Mouse (Mus musculus) gastrocnemius, postnatal 14 days (tissue): ENCODE results near the gene Tmed10. TPM values are rescaled to one million over a fixed set of nuclear protein-coding genes. Genes with fewer than 3 reads are reported as not detected.
A peak's percentile ranks its signal among the peaks of the same experiment; 100 is the strongest.

Experiments
- DNase-seq: peaks from one replicate; pipeline ENCODE4 v3.0.0; 2021; ENCODE audit warnings: mixed read lengths
- intact Hi-C: fragments of 180-260 bp; cut with DNase I; formaldehyde crosslinking; loops from one replicate; pipeline ENCODE4 v1.15.1; 2025; ENCODE audit warnings: low total_unique reads
- total RNA-seq, 2 experiments: library from RNA; stranded (reverse); gene quantifications; 2 replicates each; pipeline ENCODE4 v1.2.3; 2021

Gene Tmed10
- total RNA-seq, 2 experiments from 2014 or later = 130 to 135 TPM

DNA sequence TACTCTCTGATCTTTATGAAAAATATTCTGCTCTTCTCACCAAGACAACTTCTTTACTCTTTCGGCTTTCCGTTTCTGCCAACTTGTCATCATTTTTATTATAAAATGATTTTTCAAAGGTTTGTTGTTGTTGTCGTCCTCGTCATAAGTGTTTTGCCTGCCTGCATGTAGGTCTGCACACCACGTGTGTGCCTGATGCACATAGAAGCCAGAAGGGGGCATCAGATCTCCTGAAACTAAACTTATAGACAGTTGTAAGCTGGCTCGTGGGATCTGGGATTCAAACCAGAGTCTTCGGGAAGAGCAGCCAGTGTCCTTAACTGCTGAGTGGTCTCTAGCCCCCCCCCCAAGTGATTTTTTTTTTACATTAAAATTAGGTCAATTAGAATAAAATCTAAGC, 6.3 kb upstream of the Tmed10 start:
- intact Hi-C loops = no loop called here
- DNase-seq = no peak

DNA sequence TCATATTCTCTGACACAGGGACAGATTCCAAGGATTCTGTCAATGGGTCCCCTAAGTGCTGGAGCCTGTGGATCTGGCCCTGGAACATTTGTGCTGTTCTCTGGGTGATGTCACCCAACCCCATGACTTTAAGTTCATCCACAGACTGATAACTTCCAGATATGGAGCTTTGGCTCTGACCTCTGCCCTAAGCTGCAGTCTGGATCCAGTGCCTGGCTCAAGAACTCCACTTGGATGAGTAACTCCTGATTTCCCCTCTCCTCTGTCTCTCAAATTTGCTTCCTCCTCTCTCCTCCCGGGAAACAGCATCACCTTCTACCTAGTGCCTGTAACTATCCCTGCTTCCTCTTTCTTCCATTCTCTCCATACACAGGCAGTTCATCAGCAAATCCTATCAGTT, 5.7 kb upstream of the Tmed10 start:
- intact Hi-C loops = no loop called here
- DNase-seq = no peak

DNA sequence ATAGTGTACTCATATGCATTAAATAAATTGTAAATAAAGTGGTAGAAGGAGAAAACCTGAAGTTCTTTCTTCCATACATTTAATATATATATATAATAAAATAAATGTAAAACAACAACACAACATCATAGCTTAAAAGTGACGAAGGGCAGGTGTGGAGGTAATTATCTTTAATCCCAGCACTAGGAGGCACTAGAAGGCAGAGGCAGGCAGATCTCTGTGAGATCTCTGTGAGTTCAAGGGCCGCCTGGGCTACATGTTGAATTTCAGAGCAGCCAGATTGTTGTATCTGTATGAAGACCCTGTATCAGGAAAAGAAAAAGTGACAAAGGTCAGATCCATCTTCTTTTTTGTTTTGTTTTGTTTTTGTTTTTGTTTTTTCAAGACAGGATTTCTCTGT, 3.6 kb upstream of the Tmed10 start:
- intact Hi-C loops = no loop called here

DNA sequence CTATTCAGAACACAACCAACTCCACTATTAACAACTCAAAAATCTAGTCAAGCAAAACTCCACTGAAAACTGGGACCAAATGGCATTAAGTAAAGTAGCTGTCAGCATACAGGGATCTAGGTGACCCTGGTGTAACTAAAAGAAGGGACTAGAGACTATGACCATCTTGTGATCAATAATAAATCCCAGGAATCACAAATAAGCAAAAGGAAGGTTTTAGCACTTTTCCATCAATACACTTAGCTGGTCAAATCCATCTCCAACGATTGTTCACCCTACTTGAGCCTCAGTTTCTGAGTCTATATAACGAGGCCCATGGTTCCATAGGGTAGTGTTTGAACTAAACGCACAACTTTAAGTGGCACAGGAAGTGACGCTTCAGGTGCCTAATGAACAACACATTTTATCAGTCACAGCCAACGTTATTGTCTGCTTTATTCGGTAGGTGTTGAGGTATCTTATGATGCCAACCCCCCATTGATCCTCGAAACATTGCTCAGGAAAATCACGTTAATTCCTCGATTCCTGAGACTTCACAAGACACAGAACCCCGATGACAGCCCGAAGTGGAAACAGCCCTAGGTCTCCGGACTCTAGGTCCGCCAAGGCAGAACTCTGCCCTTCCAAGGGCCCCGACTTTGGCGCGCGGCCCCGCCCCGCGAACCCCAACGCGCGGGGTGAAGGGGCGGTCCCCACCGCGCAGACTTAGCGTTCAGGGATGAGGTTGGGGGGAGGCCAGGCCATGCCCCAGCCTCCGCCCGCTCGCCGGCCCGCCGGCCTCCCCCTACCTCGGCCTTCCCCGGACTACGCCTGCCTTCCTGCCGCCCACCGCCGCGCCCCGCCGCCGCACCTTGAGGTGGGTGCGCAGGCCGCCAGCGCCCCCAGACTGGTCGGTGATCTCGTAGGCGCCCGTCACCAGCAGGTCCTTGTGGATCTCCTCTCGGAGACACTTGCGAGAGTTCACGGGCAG, 771 bp downstream of the Tmed10 start:
- intact Hi-C loops = no loop called here
- peak; percentile 82 for DNase-seq

More for the DNA sequence above, 3.6 kb upstream of the Tmed10 start:
- no peak for DNase-seq

- intact Hi-C loops = no loop called here
- no peak for DNase-seq
Observed at GRCm38 (mm10) chr12:85372068-85372665, 2.5 kb downstream of the Tmed10 start.

- intact Hi-C loops = no loop called here
- no peak for DNase-seq
Observed at GRCm38 (mm10) chr12:85368441-85369063, 6.1 kb downstream of the Tmed10 start.

DNA sequence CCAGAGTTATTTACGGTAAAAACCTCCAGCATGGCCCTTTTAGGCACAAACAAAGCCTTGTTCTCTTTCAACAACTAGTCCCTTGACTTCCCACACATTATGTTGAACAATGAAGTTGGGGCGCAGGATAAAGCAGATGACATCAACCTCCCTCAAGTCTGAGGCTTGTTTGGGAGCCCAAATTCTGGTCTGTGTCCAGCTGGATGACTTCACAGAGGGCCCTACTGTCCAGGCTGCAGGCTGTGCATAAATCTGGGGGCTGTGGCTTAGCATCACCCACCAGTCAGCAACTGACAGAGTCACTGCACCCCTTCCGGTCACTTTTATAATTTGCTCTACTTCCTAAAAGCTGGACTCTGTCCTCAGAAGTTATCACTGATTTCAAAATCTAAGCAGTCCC, 8.4 kb downstream of the Tmed10 start:
- intact Hi-C loops = no loop called here
- DNase-seq = peak; percentile 37

- intact Hi-C loops = no loop called here
- DNase-seq = no peak
Observed at GRCm38 (mm10) chr12:85362510-85362909, 12.1 kb downstream of the Tmed10 start.

DNA sequence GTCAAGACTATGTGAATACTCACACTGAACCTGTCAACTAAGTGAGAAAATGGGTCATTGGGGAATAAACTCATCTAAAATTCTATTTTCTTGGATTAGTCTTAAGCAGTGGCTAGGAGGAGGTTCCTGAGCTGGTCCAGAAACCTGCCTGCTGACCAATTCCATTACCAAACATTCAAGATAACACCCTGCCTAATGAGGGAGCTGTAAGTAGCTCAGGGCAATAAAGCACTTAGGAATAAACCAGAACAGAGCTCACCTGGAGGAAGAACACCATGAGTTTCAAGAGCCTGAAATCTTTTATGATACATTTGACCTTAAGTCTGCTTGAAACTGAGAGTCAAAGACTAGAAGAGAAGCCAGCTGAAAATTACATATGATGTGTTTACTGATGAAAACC, 13.1 kb downstream of the Tmed10 start:
- no peak for DNase-seq
- intact Hi-C loops = no loop called here

DNA sequence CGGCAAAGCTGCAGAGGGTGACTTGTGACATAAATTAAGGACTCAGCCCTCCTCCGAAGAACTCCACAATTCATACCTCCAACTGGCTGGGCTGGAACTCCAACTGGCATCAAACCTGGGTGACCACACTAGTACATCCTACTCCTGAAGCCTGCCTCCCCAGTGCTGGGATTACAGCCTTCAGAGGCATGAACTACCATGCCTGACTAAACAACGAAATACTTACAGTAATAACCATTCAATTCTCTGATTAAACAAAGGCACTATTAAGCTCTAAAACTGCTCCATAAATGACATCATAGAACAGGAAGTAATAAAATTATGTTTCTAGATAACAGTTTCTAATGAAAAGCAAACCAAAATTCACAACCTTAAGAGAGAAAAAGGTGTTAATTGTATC, 13.5 kb downstream of the Tmed10 start:
- no peak for DNase-seq
- intact Hi-C loops = no loop called here

GRCm38 (mm10) chr12:85354061-85354460, 20.6 kb downstream of the Tmed10 start:
- no peak for DNase-seq
- intact Hi-C loops = no loop called here

DNA sequence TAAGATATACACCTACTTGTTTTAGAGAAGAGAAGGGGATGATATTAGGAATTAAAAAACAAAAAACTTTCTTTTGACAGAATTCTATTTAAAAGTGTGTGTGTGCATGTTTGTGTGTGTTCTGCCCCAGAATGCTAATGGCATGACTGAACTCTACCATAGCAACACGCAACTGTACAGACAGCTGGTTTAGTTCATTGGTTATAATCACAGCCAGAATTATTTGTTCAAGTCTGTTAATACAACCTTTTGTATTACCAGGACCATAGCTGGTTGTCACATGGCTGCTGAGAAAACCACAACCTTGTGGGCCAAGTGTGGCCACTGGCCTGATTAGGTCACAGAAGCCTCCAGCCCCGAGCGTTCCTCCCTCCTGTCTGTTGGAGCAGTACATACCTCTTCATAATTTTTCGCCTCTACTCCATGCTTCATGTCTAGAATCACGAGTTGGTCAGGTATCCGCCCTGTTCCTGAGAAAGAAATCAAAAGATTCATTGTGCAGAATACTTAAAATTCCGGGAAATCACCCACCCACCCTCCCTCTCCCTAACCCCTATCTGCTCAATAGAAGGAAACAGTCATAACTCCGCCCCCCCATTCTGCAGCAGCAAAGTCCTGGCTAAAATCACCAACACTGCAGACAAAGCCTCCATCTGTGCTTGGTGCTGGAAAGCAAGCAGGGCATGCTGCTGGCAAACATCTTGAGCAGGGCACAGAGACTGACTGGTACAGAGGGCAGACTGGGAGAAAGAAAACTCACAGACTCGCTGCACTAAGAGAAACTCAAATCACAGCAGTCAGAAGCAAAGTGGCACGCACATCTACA, 24.0 kb downstream of the Tmed10 start:
- intact Hi-C loops = no loop called here
- DNase-seq = no peak

DNA sequence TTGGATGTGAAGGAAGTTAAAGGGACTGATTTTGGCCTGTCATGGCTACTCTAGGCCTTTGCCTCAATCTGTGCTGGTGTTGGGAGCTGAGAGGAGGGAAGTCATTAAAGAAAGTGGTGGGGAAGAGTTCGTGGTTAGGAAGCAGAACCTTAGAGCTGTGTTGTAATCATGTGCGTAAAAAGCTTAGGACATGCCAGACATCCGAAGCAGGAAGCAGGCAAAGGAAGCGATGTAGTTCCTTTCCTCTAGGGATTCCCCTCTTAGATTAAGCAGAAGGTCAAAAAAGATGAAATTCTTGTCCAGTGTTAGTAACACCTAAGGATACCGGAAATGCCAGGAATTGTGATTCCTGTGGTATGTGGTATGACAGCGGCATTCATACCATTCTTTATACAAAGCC, 26.3 kb downstream of the Tmed10 start:
- intact Hi-C loops = loop anchor here (5.0 kb wide), 1 partner anchor 314 kb away; no protein-coding TSS in a partner anchor

DNA sequence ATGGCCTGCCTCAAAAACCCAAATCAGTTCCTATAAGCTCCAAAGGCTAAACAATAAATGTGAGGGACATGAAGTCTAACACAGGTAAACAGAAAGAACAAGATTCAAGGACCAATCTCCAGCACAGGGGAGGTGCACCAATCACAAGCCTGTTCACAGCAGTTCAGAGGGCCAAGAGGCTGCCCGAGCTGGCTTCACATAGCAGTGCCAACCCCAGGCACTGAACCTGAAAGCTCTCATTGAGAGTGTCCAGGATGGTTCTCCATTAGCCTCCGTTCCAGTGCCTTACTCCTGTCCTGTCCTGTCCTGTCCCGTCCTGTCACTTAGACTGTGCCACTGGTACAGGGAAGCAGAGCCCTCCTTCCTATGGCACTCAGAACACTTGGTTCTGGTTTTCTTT, 27.5 kb downstream of the Tmed10 start:
- intact Hi-C loops = loop anchor here (5.0 kb wide), 1 partner anchor 315 kb away; no protein-coding TSS in a partner anchor
- no peak for DNase-seq

More for the DNA sequence above, 26.3 kb downstream of the Tmed10 start:
- DNase-seq = no peak

- no peak for DNase-seq
- intact Hi-C loops = loop anchor here (5.0 kb wide), 1 partner anchor 316 kb away; no protein-coding TSS in a partner anchor
Observed at GRCm38 (mm10) chr12:85346374-85346773, 28.3 kb downstream of the Tmed10 start.

DNA sequence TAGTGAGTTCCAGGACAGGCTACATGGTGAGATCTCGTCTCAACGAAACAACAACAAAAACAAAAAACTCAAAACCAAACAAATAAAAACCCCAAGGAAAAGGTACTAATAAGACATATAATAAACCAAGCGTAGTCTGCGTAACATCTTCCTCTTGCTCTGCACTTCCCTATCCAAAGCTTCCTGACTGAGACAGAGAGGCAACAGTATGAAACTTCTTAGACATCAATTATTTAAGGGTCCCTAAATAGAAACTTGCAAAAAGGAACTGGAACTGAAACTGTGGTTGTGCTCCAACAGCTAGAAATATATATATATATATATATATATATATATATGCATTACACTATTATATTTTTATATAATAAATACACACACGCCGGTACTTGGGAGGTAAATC, 29.1 kb downstream of the Tmed10 start:
- intact Hi-C loops = loop anchor here (2.0 to 5.0 kb wide), 2 partner anchors 141 to 317 kb away; no protein-coding TSS in a partner anchor
- no peak for DNase-seq

DNA sequence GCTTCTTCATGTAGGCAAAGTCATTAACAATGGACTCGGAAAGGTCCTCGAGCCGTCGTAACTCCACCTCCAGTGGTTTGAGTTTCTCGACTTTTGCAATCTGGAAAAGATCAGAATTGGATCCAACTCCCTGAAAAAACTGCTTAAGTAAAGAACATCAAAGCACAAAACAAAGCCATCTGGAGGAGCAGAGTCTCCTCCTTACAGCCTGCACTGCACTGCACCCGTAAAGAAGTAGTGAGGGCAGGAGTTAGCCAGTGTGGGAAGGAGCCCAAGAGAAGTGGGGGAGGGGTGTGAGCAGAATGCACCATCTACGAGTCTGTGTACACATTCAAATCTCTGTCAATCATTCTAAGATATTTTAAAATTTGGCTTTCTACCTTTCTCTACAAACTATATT, 30.4 kb downstream of the Tmed10 start:
- no peak for DNase-seq
- intact Hi-C loops = loop anchor here (2.0 kb wide), 1 partner anchor 143 kb away; no protein-coding TSS in a partner anchor

GRCm38 (mm10) chr12:85342310-85342709, 32.3 kb downstream of the Tmed10 start:
- DNase-seq = no peak
- intact Hi-C loops = no loop called here

GRCm38 (mm10) chr12:85341131-85341530, 33.5 kb downstream of the Tmed10 start:
- DNase-seq = no peak
- intact Hi-C loops = no loop called here
